Mouse (Mus musculus) kidney, embryonic 16.5 days (tissue): ENCODE measurements around the gene Acap2. TPM values are rescaled to one million over a fixed set of nuclear protein-coding genes. Genes with fewer than 3 reads are reported as not detected.

Experiments used
- ATAC-seq: fragments of 200-750 bp; cut with Nextera tagmentation; 2 replicates; pipeline ENCODE4 v1.8.0; 2017; ENCODE audit warnings: moderate TSS enrichment; ENCODE audit not compliant: low FRiP score, low TSS enrichment
- H3K27ac ChIP-seq: fragments of 300-500 bp; sonication (generic); 2 replicates; pipeline ENCODE4 v1.5.1; 2014; ENCODE audit warnings: low read length
- H3K27me3 ChIP-seq: fragments of 300-500 bp; sonication (generic); 2 replicates; pipeline ENCODE4 v1.6.1; 2014; ENCODE audit warnings: low read length, control low read depth, mixed read lengths; ENCODE audit not compliant: insufficient read depth
- H3K36me3 ChIP-seq: fragments of 300-500 bp; sonication (generic); 2 replicates; pipeline ENCODE4 v1.6.1; 2014; ENCODE audit warnings: low read length, control low read depth, mixed read lengths; ENCODE audit not compliant: insufficient read depth
- H3K4me1 ChIP-seq: fragments of 300-500 bp; sonication (generic); 2 replicates; pipeline ENCODE4 v1.6.1; 2014; ENCODE audit warnings: low read length, control low read depth, mixed read lengths; ENCODE audit not compliant: insufficient read depth
- H3K4me2 ChIP-seq: fragments of 300-500 bp; sonication (generic); replicated peaks from 2 replicates; pipeline ENCODE4 v1.6.1; 2014; ENCODE audit warnings: low read depth, low read length
- H3K4me3 ChIP-seq: fragments of 300-500 bp; sonication (generic); 2 replicates; pipeline ENCODE4 v1.5.1; 2014; ENCODE audit warnings: mild to moderate bottlenecking, low read length
- H3K9ac ChIP-seq: fragments of 300-500 bp; sonication (generic); replicated peaks from 2 replicates; pipeline ENCODE4 v1.6.1; 2014; ENCODE audit warnings: low read length
- H3K9me3 ChIP-seq: fragments of 300-500 bp; sonication (generic); 2 replicates; pipeline ENCODE4 v1.6.1; 2016; ENCODE audit warnings: low read length, control low read depth
- WGBS: fragments of 180-500 bp; shearing (Covaris S2); extraction: QIAGEN DNeasy Blood & Tissue Kit; methylation state at CpG from one replicate; pipeline ENCODE4 v1.1.7; 2014; 5-methylcytosine and 5-hydroxymethylcytosine counted together
- polyA plus RNA-seq: library from polyadenylated mRNA; unstranded; fragments of >200 nt; fragmentation: Nextera tagmentation; extraction: Ambion mirVana; gene quantifications from 2 replicates; pipeline ENCODE4 v1.2.1, GENCODE M21; 2015

The Acap2 gene
- polyA plus RNA-seq, 1 experiment from 2014 or later, result 18.2 TPM

- no peak overlapping the region for H3K9ac ChIP-seq
- 57% methylated on average over 6 of the region's 6 CpGs for WGBS
- no peaks in the 10 kb centered on the region for H3K9me3 ChIP-seq
- ATAC-seq, result no peak
- no peaks in the 10 kb centered on the region for H3K27me3 ChIP-seq
- H3K36me3 ChIP-seq, result no peaks in the 10 kb centered on the region
- H3K4me3 ChIP-seq, result no peak overlapping the region
- no peak overlapping the region for H3K27ac ChIP-seq
- peaks cover 9% of the 10 kb centered on the region; the same call in 1 of the 2 replicates for H3K4me1 ChIP-seq
- H3K4me2 ChIP-seq, result no peak overlapping the region
Measured at GRCm38 (mm10) chr16:31048194-31048593, 152.9 kb downstream of the Acap2 start.

GRCm38 (mm10) chr16:31047186-31047898, 153.7 kb downstream of the Acap2 start:
- WGBS, result 75% methylated on average over 10 of the region's 10 CpGs
- no peak overlapping the region for H3K27ac ChIP-seq

GRCm38 (mm10) chr16:31046217-31046659, 154.8 kb downstream of the Acap2 start:
- Histone ChIP-seq H3K4me2 (no peak overlapping the region), H3K4me3 (no peak overlapping the region), H3K9me3 (no peaks in the 10 kb centered on the region), H3K27ac (no peak overlapping the region), H3K27me3 (no peaks in the 10 kb centered on the region), H3K4me1 (peaks cover 5% of the 10 kb centered on the region; the same call in 1 of the 2 replicates), H3K9ac (no peak overlapping the region), H3K36me3 (no peaks in the 10 kb centered on the region)
- 61% methylated on average over 14 of the region's 14 CpGs for WGBS
- ATAC-seq, result no peak

More at GRCm38 (mm10) chr16:31047186-31047898, 153.7 kb downstream of the Acap2 start:
- Histone ChIP-seq H3K4me1 (peaks cover 8% of the 10 kb centered on the region; the same call in 1 of the 2 replicates), H3K27me3 (no peaks in the 10 kb centered on the region), H3K36me3 (no peaks in the 10 kb centered on the region), H3K4me3 (no peak overlapping the region), H3K4me2 (no peak overlapping the region), H3K9ac (no peak overlapping the region), H3K9me3 (no peaks in the 10 kb centered on the region)
- no peak for ATAC-seq

- Histone ChIP-seq H3K36me3 (no peaks in the 10 kb centered on the region), H3K27me3 (no peaks in the 10 kb centered on the region), H3K4me2 (no peak overlapping the region), H3K27ac (no peak overlapping the region), H3K4me1 (peaks cover 5% of the 10 kb centered on the region; the same call in 1 of the 2 replicates), H3K9ac (no peak overlapping the region), H3K9me3 (no peaks in the 10 kb centered on the region), H3K4me3 (no peak overlapping the region)
- WGBS, result 60% methylated on average over 5 of the region's 5 CpGs
- no peak for ATAC-seq
Measured at GRCm38 (mm10) chr16:31045211-31045610, 155.8 kb downstream of the Acap2 start.

GRCm38 (mm10) chr16:31043136-31043535, 157.9 kb downstream of the Acap2 start:
- Histone ChIP-seq H3K9me3 (no peaks in the 10 kb centered on the region), H3K27me3 (no peaks in the 10 kb centered on the region), H3K36me3 (no peaks in the 10 kb centered on the region), H3K9ac (no peak overlapping the region), H3K4me1 (peaks cover 5% of the 10 kb centered on the region; the same call in 1 of the 2 replicates), H3K4me2 (no peak overlapping the region), H3K27ac (no peak overlapping the region), H3K4me3 (no peak overlapping the region)
- ATAC-seq, result no peak
- WGBS, result 56% methylated on average over 5 of the region's 5 CpGs

Other genes with a start within 250 kb of the Acap2 start
- gene Xxylt1, start 119.8 kb downstream of the Acap2 start, polyA plus RNA-seq, result 12.0 and 18.8 TPM in 2 replicates
- 90.5 and 93.2 TPM in 2 replicates for gene Ppp1r2, start 74.0 kb upstream of the Acap2 start, polyA plus RNA-seq
- 0.42 and 0.56 TPM in 2 replicates for gene Apod, start 113.6 kb upstream of the Acap2 start, polyA plus RNA-seq
- gene Bdh1, start 221.0 kb upstream of the Acap2 start, polyA plus RNA-seq, result 30.5 and 37.1 TPM in 2 replicates